Mouse (Mus musculus): ENCODE measurements around the gene Galntl5. TPM values are rescaled to one million over a fixed set of nuclear protein-coding genes. Genes with fewer than 3 reads are reported as not detected.

Gene Galntl5
- polyA plus RNA-seq, 1 experiment = not detected

DNA sequence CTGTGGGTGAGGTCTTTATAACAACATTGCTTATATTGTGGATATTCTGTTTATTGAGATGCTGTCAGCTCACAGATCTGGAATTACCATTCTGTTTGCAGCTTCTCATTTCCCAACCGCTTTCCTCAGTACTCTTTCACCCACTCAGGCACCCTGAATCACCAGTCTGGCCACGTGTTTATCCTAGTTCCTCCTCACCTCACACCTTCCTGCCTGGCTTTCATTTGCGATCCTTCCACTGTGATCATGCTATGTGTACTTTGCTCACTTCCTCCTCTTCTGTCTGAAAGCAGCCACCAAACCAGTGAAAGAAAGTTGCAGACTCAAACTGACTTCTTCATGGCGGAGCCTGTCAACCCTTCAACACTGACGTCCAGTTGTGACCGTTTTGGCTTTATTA is 61.8 kb downstream of the Galntl5 start:
- Histone ChIP-seq H3K4me1 (ENCODE audit: control insufficient read depth, insufficient read depth, low read length) (no peaks in the 10 kb centered on the region), H3K4me3 (replicated peaks; ENCODE audit: extremely low read depth, low read depth, low read length) (no peak overlapping the region)
- DNase-seq = no peak
- WGBS = 77% methylated on average over 6 of the region's 6 CpGs
- TF ChIP-seq POLR2A (IDR thresholded peaks at IDR 0.05; ENCODE audit: borderline replicate concordance, extremely low read depth, low read depth, low read length) (no peak), CTCF (IDR thresholded peaks at IDR 0.05; ENCODE audit: insufficient read depth, low read length) (no peak)

DNA sequence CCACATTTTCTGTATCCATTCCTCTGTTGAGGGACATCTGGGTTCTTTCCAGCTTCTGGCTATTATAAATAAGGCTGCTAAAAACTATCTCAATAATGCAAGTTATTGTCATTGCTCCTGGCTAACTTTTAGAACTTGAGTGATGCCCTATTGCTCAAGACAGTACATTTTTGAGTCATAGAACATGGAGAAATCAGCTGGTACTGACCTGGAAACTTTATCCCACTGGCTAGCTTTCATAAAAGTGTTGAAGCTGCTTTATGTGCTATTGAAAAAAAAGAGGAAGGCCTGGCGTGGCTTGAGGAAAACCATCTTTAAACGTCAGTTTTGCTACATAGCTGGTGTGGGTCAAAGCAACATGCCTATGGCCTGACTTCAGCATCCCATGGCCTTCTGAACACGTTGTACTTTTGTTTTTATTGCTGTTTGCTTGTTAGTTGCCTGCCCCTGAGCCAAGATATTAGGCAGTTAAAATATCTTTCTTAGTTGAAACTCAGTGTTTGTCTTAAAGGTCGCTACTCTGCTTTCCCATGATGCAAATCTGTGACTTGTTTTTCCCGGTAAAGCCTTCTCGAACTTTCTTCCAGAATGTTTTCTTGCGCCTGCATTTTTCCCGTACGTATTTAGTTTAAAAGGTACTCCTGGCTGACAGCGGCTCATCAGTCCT is 64.7 kb downstream of the Galntl5 start:
- Histone ChIP-seq H3K4me1 (ENCODE audit: control insufficient read depth, insufficient read depth, low read length) (no peaks in the 10 kb centered on the region), H3K4me3 (replicated peaks; ENCODE audit: extremely low read depth, low read depth, low read length) (no peak overlapping the region)
- TF ChIP-seq CTCF (IDR thresholded peaks at IDR 0.05; ENCODE audit: insufficient read depth, low read length) = no peak
- TF ChIP-seq POLR2A (IDR thresholded peaks at IDR 0.05; ENCODE audit: borderline replicate concordance, extremely low read depth, low read depth, low read length) = no peak
- 83% methylated on average over 10 of the region's 10 CpGs for WGBS
- DNase-seq = no peak

DNA sequence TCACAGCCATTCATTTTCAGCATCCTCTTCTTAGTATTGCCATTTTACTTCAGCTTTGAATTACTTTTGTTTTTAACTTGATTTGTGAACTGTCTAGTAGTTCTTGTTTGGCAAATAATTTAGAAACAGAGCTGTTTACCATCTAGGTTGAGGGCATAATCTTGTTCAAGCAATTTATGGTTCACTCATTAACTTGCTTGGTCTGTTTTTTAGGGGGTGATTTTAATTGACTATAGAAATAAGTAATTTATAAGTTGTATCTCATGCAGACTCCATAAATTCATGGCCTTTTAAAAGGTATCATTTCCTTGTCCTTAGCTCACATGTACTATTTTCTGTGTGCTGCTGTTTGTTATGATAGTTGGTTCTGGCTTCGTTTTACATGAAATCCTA is 65.2 kb downstream of the Galntl5 start:
- WGBS = 76% methylated on average over 1 of the region's 1 CpGs

DNA sequence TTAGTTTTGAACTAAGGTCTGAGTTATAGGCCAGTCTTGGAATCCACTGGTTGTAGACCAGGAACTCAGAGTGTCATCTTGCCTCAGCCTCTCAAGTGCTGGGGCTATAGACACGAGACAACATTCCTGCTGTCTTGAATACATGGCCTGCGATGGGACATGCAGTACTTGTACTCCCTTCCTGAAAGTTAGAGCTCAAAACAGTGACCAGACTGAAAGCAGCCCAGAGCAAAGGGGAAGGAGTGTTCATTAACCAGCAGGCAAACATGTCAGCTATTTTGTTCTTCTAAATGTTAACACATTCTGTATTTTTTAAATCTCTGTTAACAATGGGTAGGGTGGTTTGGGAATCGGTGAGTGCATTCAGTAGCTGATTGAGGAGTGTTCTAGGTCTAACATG is 65.8 kb downstream of the Galntl5 start:
- TF ChIP-seq POLR2A (IDR thresholded peaks at IDR 0.05; ENCODE audit: borderline replicate concordance, extremely low read depth, low read depth, low read length) (no peak), CTCF (IDR thresholded peaks at IDR 0.05; ENCODE audit: insufficient read depth, low read length) (no peak)
- H3K4me3 ChIP-seq (replicated peaks; ENCODE audit: extremely low read depth, low read depth, low read length) = no peak overlapping the region
- H3K4me1 ChIP-seq (ENCODE audit: control insufficient read depth, insufficient read depth, low read length) = no peaks in the 10 kb centered on the region
- 69% methylated on average over 3 of the region's 3 CpGs for WGBS
- DNase-seq = no peak

More for the DNA sequence above, 65.2 kb downstream of the Galntl5 start:
- no peaks in the 10 kb centered on the region for H3K4me1 ChIP-seq (ENCODE audit: control insufficient read depth, insufficient read depth, low read length)
- TF ChIP-seq CTCF (IDR thresholded peaks at IDR 0.05; ENCODE audit: insufficient read depth, low read length) (no peak), POLR2A (IDR thresholded peaks at IDR 0.05; ENCODE audit: borderline replicate concordance, extremely low read depth, low read depth, low read length) (no peak)
- DNase-seq = no peak
- H3K4me3 ChIP-seq (replicated peaks; ENCODE audit: extremely low read depth, low read depth, low read length) = no peak overlapping the region

DNA sequence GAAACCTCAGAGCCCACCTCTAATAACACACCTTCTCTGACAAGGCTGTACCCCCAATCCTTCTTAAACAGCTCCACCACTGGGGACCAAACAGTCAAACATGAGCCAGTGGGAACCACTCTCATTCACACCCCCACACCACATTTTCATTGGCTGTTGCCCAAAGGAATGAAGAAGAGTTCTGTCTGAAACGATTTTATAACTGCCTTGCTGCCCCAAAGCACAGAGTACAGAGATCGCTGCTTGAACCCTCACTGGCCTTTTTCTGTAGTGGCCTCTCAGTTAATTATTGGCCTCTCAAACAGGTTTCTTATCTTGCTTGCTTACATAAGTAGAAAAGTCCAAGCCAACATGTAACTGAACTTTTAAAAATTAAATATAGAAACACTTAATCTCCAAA is 71.2 kb downstream of the Galntl5 start:
- Histone ChIP-seq H3K4me3 (replicated peaks; ENCODE audit: extremely low read depth, low read depth, low read length) (no peak overlapping the region), H3K4me1 (ENCODE audit: control insufficient read depth, insufficient read depth, low read length) (no peaks in the 10 kb centered on the region)
- TF ChIP-seq CTCF (IDR thresholded peaks at IDR 0.05; ENCODE audit: insufficient read depth, low read length) = no peak
- TF ChIP-seq POLR2A (IDR thresholded peaks at IDR 0.05; ENCODE audit: borderline replicate concordance, extremely low read depth, low read depth, low read length) = no peak
- 52% methylated on average over 2 of the region's 2 CpGs for WGBS
- no peak for DNase-seq

DNA sequence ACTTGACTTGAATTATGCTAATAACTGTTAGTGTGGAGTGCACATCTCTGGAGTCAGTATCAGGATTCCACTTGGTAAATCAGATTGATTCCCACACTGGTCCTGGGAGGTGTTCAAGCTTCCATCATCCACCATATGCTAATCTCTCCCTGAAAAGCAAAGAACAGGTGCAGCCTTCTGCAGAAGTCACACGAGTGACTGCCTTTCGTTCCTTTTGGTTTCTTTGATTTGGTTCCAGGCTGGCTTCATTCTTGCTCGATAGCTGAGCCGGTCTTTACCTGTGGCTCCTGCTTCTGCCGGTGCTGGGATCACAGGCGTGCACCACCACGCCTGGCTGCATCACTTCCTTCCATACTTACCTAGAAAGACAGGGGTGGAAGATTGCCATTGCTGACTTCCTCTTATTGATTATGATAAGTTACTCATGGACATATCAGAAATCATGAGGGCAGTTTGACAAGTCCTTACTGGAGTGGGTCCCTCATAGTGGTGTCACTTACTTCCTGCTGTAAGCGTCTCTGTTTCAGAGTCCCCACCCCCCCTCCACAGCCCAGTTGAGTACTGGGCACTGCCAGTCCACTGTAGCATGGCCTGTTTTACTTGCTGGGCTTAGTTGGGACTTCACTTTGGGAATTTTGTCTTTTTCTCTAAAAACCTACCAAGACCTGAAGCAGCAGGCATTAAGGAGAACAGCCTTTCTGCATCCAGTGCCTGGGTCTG is 71.7 kb downstream of the Galntl5 start:
- 69% methylated on average over 8 of the region's 8 CpGs for WGBS
- Histone ChIP-seq H3K4me3 (replicated peaks; ENCODE audit: extremely low read depth, low read depth, low read length) (no peak overlapping the region), H3K4me1 (ENCODE audit: control insufficient read depth, insufficient read depth, low read length) (no peaks in the 10 kb centered on the region)
- no peak for DNase-seq
- TF ChIP-seq POLR2A (IDR thresholded peaks at IDR 0.05; ENCODE audit: borderline replicate concordance, extremely low read depth, low read depth, low read length) = no peak
- no peak for TF ChIP-seq CTCF (IDR thresholded peaks at IDR 0.05; ENCODE audit: insufficient read depth, low read length)

DNA sequence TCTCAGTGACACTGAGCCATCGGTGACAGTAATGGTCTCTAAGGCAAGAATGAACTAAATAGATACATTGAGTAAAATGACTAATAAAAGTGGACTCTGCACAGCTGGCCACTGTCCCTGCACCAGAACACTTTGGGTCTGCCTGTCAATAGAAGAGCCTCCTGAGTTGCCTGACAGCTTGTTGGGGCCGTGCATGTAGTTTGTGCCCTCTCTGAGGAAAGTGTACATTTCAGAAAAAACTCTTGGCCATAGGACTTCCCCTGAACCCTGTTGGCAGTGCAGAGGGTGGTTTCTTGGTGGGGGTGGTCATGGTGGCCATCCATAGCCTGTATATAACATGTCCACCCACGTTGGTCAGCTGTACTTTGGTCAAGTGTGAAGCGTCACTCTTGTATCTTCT is 73.2 kb downstream of the Galntl5 start:
- Histone ChIP-seq H3K4me3 (replicated peaks; ENCODE audit: extremely low read depth, low read depth, low read length) (no peak overlapping the region), H3K4me1 (ENCODE audit: control insufficient read depth, insufficient read depth, low read length) (no peaks in the 10 kb centered on the region)
- no peak for DNase-seq
- 99% methylated on average over 4 of the region's 4 CpGs for whole genome bisulfite sequencing
- TF ChIP-seq CTCF (IDR thresholded peaks at IDR 0.05; ENCODE audit: insufficient read depth, low read length) (no peak), POLR2A (IDR thresholded peaks at IDR 0.05; ENCODE audit: borderline replicate concordance, extremely low read depth, low read depth, low read length) (no peak)

DNA sequence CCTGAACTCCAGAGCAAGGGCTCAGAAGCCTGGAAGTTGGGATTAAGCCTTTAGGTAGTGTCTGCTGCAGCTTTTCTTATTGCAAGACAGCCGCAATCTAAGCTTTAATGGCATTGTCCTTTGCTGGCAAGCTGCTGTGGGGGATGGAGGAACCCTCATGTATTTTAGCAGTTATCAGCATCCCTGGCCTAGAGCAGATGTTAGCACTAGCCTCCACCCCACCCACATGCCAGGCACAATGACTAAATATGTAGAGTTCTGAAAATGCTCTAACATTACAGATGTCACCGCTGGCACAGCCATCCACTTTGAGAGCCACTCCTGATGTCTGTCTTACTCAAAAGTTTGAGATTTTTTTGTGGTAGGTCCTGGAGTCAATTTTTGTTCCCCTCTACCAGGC is 75.4 kb downstream of the Galntl5 start:
- 89% methylated on average over 2 of the region's 2 CpGs for WGBS
- TF ChIP-seq CTCF (IDR thresholded peaks at IDR 0.05; ENCODE audit: insufficient read depth, low read length) (no peak), POLR2A (IDR thresholded peaks at IDR 0.05; ENCODE audit: borderline replicate concordance, extremely low read depth, low read depth, low read length) (no peak)
- DNase-seq = no peak
- no peak overlapping the region for H3K4me3 ChIP-seq (replicated peaks; ENCODE audit: extremely low read depth, low read depth, low read length)
- H3K4me1 ChIP-seq (ENCODE audit: control insufficient read depth, insufficient read depth, low read length) = no peaks in the 10 kb centered on the region

DNA sequence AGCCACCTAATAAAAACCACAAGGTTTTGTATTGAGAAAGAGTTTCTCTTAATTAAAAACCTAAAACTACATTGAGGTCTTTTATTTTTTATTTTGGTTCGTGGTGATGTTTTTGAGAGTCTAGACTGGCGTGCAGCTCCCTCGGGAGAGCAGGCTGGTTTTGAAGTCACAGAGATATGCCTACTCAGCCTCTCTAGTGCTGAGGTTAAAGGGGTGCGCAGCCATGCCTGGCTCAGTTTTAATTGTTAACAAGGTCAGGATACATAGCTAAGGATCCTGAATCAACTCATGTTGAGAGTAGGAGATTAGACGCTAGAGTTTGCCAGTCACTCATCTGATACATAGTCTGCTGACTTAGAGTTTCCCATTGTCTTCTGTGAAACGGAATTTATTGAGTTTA is 80.2 kb downstream of the Galntl5 start:
- WGBS = 90% methylated on average over 6 of the region's 6 CpGs
- H3K4me1 ChIP-seq (ENCODE audit: control insufficient read depth, insufficient read depth, low read length) = no peaks in the 10 kb centered on the region
- no peak overlapping the region for H3K4me3 ChIP-seq (replicated peaks; ENCODE audit: extremely low read depth, low read depth, low read length)
- TF ChIP-seq POLR2A (IDR thresholded peaks at IDR 0.05; ENCODE audit: borderline replicate concordance, extremely low read depth, low read depth, low read length) (no peak), CTCF (IDR thresholded peaks at IDR 0.05; ENCODE audit: insufficient read depth, low read length) (no peak)
- DNase-seq = no peak

DNA sequence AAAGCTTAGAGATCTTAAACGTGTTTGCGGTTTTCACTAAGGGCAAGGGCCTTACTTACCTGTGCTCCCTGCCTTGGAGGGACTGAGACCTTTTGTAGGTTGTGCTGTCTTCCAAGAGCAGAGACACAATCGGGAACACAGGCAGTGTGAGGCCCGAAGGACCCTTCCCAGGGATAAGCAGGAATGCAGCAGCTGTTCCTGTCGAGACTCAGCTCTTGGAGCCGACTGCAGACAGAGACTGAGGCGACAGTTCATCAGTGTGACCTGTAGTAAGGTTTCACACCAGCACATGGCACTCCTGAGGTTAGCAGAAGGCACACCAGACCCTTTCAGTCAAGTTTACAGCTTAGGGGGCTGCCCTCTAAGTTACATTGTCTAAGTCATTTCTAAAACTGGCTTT is 81.0 kb downstream of the Galntl5 start:
- no peak for DNase-seq
- 77% methylated on average over 7 of the region's 7 CpGs for WGBS
- TF ChIP-seq CTCF (IDR thresholded peaks at IDR 0.05; ENCODE audit: insufficient read depth, low read length) (no peak), POLR2A (IDR thresholded peaks at IDR 0.05; ENCODE audit: borderline replicate concordance, extremely low read depth, low read depth, low read length) (no peak)

More for the DNA sequence above, 81.0 kb downstream of the Galntl5 start:
- no peak overlapping the region for H3K4me3 ChIP-seq (replicated peaks; ENCODE audit: extremely low read depth, low read depth, low read length)
- no peaks in the 10 kb centered on the region for H3K4me1 ChIP-seq (ENCODE audit: control insufficient read depth, insufficient read depth, low read length)

All from lung, adult 2 months (tissue).